Mouse (Mus musculus) neural tube, embryonic 14.5 days (tissue): ENCODE data around the gene Tsg101. TPM values are rescaled to one million over a fixed set of nuclear protein-coding genes. Genes with fewer than 3 reads are reported as not detected.

Experiments used
- ATAC-seq: fragments of 200-750 bp; cut with Nextera tagmentation; 2 replicates; pipeline ENCODE4 v1.8.0; 2017; ENCODE audit warnings: low read depth, mild to moderate bottlenecking, moderate TSS enrichment, moderate library complexity
- H3K27ac ChIP-seq: fragments of 300-500 bp; sonication (generic); 2 replicates; pipeline ENCODE4 v1.5.1; 2014; ENCODE audit warnings: low read depth, mild to moderate bottlenecking, control low read depth, low read length, moderate library complexity, mixed read lengths
- H3K27me3 ChIP-seq: fragments of 300-500 bp; sonication (generic); 2 replicates; pipeline ENCODE4 v1.6.1; 2014; ENCODE audit warnings: low read length; ENCODE audit not compliant: control insufficient read depth, insufficient read depth
- H3K36me3 ChIP-seq: fragments of 300-500 bp; sonication (generic); 2 replicates; pipeline ENCODE4 v1.6.1; 2014; ENCODE audit warnings: low read length, mixed read lengths; ENCODE audit not compliant: control insufficient read depth, insufficient read depth
- H3K4me1 ChIP-seq: fragments of 300-500 bp; sonication (generic); 2 replicates; pipeline ENCODE4 v1.6.1; 2014; ENCODE audit warnings: low read length; ENCODE audit not compliant: control insufficient read depth, insufficient read depth
- H3K4me2 ChIP-seq: fragments of 300-500 bp; sonication (generic); 2 replicates; pipeline ENCODE4 v1.6.1; 2014; ENCODE audit warnings: mild to moderate bottlenecking, low read depth, low read length, control low read depth
- H3K4me3 ChIP-seq: fragments of 300-500 bp; sonication (generic); 2 replicates; pipeline ENCODE4 v1.5.1; 2014; ENCODE audit warnings: low read depth, low read length, control low read depth, mixed read lengths
- H3K9ac ChIP-seq: fragments of 300-500 bp; sonication (generic); replicated peaks from 2 replicates; pipeline ENCODE4 v1.6.1; 2014; ENCODE audit warnings: low read depth, mild to moderate bottlenecking, control low read depth, low read length, mixed read lengths
- H3K9me3 ChIP-seq: fragments of 300-500 bp; sonication (generic); 2 replicates; pipeline ENCODE4 v1.6.1; 2016; ENCODE audit warnings: low read length; ENCODE audit not compliant: control insufficient read depth
- WGBS: fragments of 180-500 bp; shearing (Covaris S2); extraction: QIAGEN DNeasy Blood & Tissue Kit; methylation state at CpG from one replicate; pipeline ENCODE4 v1.1.7; 2014; 5-methylcytosine and 5-hydroxymethylcytosine counted together
- polyA plus RNA-seq: library from polyadenylated mRNA; unstranded; fragments of >200 nt; fragmentation: Nextera tagmentation; extraction: Ambion mirVana; gene quantifications from 2 replicates; pipeline ENCODE4 v1.2.1, GENCODE M21; 2014

The Tsg101 gene
- polyA plus RNA-seq, 1 experiment from 2014 or later = 384 TPM

DNA sequence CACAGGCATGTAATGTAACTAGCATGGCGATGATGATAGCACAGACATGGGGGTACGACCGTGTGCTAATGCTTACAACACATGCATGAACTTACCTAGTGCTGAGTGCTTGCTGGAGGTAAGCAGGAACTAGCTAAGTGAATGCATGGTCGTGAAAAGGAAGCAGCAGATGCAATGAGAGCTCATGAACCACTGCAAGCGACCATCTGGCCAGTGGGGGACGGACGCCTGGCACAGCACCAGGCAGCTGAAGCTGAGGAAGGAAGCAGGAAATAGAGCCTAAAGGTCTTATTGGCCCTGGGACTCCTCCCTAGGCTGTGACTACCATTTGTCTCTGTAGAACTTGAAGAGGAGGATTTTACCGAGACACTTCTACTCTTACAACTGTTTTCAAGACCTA is 15.0 kb upstream of the Tsg101 start:
- H3K36me3 ChIP-seq = peaks cover 15% of the 10 kb centered on the region
- no peak overlapping the region for H3K4me3 ChIP-seq
- 89% methylated on average over 8 of the region's 8 CpGs for WGBS
- H3K9ac ChIP-seq = no peak overlapping the region
- no peak overlapping the region for H3K27ac ChIP-seq
- no peak for ATAC-seq
- H3K27me3 ChIP-seq = no peaks in the 10 kb centered on the region
- no peak overlapping the region for H3K4me2 ChIP-seq
- H3K4me1 ChIP-seq = no peaks in the 10 kb centered on the region
- no peaks in the 10 kb centered on the region for H3K9me3 ChIP-seq

DNA sequence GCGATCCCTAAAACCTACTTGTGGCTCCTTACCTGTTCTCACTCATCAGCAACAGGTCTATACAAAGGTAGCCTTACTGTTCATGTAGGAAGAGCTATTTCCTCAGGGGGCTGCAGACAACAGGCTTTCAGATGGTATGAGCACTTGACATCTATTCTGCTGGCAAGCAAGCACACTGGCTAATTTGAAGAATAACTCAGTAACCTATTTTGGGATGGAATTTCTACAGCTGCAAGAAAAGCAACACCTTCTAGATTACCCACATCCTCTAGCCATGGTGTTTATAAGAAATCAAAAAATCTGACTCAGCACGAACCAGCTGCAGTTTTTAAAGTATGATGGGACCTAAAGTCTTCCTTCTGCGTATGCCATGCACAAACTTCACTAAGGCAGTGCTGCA is 11.6 kb upstream of the Tsg101 start:
- Histone ChIP-seq H3K36me3 (peaks cover 10% of the 10 kb centered on the region), H3K4me3 (no peak overlapping the region), H3K27me3 (no peaks in the 10 kb centered on the region), H3K9ac (no peak overlapping the region), H3K9me3 (no peaks in the 10 kb centered on the region), H3K27ac (no peak overlapping the region), H3K4me1 (no peaks in the 10 kb centered on the region), H3K4me2 (no peak overlapping the region)
- ATAC-seq = no peak
- WGBS = 97% methylated on average over 3 of the region's 3 CpGs

DNA sequence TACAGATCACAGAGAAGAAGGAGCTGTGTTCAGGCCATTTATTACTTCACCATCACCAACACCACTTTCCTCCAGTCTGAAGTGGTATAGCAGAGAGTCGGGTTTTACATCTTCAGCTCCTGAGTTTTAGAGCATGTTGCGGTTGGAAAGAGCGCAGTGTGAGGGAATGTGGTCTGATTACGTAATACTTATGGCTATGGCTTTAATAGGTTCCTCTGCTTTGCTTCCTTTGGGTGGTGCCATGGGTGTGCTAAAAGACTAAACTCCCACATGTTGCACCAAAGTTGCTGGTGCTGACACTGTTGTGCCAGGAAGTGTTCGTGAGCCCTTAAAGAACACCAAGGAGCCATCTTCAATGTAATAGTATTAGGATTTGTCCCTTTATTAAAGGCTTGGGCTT is 8.5 kb upstream of the Tsg101 start:
- H3K9me3 ChIP-seq = no peaks in the 10 kb centered on the region
- H3K4me3 ChIP-seq = no peak overlapping the region
- H3K27ac ChIP-seq = no peak overlapping the region
- H3K4me1 ChIP-seq = no peaks in the 10 kb centered on the region
- H3K27me3 ChIP-seq = no peaks in the 10 kb centered on the region
- peaks cover 10% of the 10 kb centered on the region for H3K36me3 ChIP-seq
- 86% methylated on average over 5 of the region's 5 CpGs for WGBS
- ATAC-seq = no peak
- H3K9ac ChIP-seq = no peak overlapping the region
- H3K4me2 ChIP-seq = no peak overlapping the region

DNA sequence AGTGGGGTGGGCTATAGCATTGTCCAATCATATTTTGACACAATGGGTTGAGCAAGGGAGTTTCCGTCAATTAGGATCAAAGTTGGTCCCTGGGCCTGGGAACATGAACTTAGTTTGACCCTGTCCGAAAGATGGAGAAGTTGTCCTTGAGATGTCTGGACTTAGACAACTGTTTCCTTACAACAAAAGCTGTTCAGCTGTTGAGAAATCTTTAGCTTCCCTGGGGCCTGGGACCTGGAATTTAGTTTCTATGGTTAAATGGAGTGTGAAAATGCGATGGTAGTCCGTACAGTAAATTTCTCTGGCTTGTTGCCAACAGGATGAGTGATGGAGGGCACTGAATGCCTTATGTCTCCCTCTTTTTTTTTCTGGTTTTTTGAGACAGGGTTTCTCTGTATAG is 2.3 kb upstream of the Tsg101 start:
- Histone ChIP-seq H3K27ac (no peak overlapping the region), H3K4me1 (peaks cover 15% of the 10 kb centered on the region), H3K4me3 (no peak overlapping the region), H3K36me3 (no peaks in the 10 kb centered on the region), H3K4me2 (no peak overlapping the region), H3K27me3 (no peaks in the 10 kb centered on the region), H3K9me3 (no peaks in the 10 kb centered on the region), H3K9ac (no peak overlapping the region)
- 56% methylated on average over 4 of the region's 4 CpGs for WGBS
- ATAC-seq = no peak

DNA sequence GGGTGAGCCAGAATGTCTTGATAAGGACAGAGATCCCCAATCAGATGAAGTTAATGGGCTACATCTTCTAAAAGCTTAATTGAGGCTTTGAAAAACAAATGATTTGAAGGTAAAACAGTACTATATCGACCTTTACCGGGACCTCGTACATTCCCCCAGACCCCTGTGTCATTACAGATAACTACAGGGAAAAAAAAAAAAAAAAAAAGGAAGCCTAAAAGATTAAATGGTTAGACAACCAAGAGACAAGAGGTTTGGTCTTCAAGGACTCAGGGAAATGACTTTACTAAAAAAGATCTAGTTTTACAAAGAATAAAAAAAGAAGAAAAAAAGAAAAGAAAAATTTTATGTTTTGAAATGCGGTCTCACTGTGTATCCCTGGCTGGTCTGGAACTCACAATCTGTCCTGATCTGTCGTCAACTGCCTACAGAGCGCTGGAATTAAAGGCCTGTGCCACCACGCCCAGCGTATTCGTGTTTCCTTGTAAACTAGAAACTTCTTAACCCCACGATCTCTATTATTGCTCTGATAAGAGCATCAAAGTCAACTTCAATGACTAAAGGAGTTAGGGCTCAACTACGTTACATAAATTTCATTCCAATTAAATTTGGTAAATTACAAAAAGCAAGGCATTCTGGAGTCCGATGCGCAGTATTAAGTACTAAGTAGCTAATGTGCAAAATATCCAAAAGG is 944 bp downstream of the Tsg101 start:
- peak overlapping the region; percentile 90 for H3K9ac ChIP-seq
- ATAC-seq = no peak
- H3K9me3 ChIP-seq = no peaks in the 10 kb centered on the region
- 20% methylated on average over 13 of the region's 13 CpGs for WGBS
- H3K27me3 ChIP-seq = no peaks in the 10 kb centered on the region
- H3K4me3 ChIP-seq = peak overlapping the region; percentile 94
- H3K36me3 ChIP-seq = no peaks in the 10 kb centered on the region
- peaks cover 16% of the 10 kb centered on the region for H3K4me1 ChIP-seq
- H3K27ac ChIP-seq = peak overlapping the region; percentile 95; the same call in 1 of the 2 replicates
- peak overlapping the region; percentile 77 for H3K4me2 ChIP-seq

DNA sequence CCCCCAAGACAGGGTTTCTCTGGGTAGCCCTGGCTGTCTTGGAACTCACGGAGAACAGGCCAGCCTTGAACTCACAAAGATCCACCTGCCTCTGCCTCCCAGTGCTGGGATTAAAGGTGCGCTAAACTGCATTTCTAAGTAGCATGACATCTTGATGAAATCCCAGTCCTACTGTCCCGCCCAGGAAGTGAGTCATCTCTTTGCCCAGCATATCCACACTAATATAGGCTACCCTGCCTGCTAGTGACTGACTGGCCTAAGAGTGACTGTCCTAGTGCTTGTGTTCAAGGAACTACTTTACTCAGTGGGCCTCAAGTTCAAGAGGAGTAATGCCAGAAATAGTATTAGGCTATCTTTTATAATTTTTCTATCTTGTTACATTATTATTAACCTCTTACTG is 3.4 kb downstream of the Tsg101 start:
- no peak overlapping the region for H3K4me3 ChIP-seq
- peaks cover 15% of the 10 kb centered on the region for H3K36me3 ChIP-seq
- ATAC-seq = no peak
- no peak overlapping the region for H3K27ac ChIP-seq
- H3K4me2 ChIP-seq = no peak overlapping the region
- no peaks in the 10 kb centered on the region for H3K27me3 ChIP-seq
- H3K9me3 ChIP-seq = no peaks in the 10 kb centered on the region
- 98% methylated on average over 3 of the region's 3 CpGs for WGBS
- peaks cover 16% of the 10 kb centered on the region for H3K4me1 ChIP-seq
- no peak overlapping the region for H3K9ac ChIP-seq

DNA sequence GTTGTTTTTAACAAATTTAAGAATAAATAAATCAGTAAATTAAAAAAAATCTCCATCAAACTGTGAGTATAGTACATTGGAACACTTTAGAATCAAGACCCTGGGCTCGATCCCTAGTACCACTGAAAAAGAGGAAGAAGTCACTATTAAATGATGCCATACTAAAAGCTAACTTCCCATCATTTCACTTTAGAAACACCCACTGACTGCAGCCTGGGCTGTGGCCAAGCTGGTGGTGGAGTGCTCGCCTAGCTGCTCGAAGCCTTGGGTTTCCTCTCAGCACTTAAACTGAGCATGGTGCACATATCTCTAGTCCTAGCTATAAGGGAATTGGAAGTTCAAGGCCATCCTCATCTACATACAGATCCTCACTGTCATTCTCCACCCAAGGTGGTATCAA is 8.5 kb downstream of the Tsg101 start:
- Histone ChIP-seq H3K4me1 (no peaks in the 10 kb centered on the region), H3K27ac (no peak overlapping the region), H3K27me3 (no peaks in the 10 kb centered on the region), H3K9ac (no peak overlapping the region), H3K4me3 (no peak overlapping the region), H3K36me3 (peaks cover 62% of the 10 kb centered on the region), H3K9me3 (no peaks in the 10 kb centered on the region), H3K4me2 (no peak overlapping the region)
- ATAC-seq = no peak
- 97% methylated on average over 3 of the region's 3 CpGs for WGBS

DNA sequence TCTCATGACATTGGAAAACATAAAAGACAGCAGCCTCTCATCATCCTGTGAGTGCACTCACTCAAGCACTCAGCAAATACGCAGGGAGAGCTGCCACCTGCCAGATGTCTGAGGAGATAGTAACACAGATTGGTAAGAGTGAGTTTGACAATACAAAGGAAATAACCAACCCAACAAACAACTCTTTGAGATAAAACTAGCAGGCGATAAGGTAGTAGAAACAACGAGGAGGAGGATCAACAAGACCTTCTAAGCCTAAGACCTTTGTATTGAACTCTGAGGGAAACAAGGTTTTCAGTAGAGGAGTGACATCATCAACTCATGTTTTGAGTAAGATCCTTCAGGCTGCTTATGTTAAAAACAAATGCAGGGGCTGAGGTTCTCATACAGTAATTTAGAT is 20.4 kb downstream of the Tsg101 start:
- H3K9me3 ChIP-seq = no peaks in the 10 kb centered on the region
- H3K36me3 ChIP-seq = peaks cover 36% of the 10 kb centered on the region
- H3K4me1 ChIP-seq = no peaks in the 10 kb centered on the region
- no peak overlapping the region for H3K4me2 ChIP-seq
- no peak overlapping the region for H3K9ac ChIP-seq
- WGBS = 94% methylated on average over 3 of the region's 3 CpGs
- H3K4me3 ChIP-seq = no peak overlapping the region
- H3K27me3 ChIP-seq = no peaks in the 10 kb centered on the region
- no peak overlapping the region for H3K27ac ChIP-seq
- ATAC-seq = no peak

DNA sequence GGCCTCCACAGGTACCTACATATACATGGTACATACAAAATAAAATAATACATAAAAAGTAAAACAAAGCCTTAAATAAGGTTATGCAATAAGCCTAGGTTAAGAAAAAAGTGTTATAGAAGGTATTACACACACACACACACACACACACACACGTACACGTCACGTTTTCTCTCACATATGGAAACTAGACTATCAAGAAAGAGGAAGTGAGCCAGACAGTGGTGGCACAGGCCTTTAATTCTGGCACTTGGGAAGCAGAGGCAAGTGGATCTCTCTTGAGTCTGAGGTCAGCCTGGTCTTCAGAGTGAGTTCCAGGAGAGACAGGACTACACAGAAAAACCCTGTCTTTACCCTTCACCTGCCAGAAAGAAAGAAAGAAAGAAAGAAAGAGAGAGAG is 24.3 kb downstream of the Tsg101 start:
- no peak overlapping the region for H3K9ac ChIP-seq
- no peaks in the 10 kb centered on the region for H3K9me3 ChIP-seq
- 95% methylated on average over 3 of the region's 3 CpGs for WGBS
- no peak overlapping the region for H3K4me2 ChIP-seq
- no peak overlapping the region for H3K27ac ChIP-seq
- H3K4me1 ChIP-seq = no peaks in the 10 kb centered on the region
- no peaks in the 10 kb centered on the region for H3K27me3 ChIP-seq
- H3K4me3 ChIP-seq = no peak overlapping the region
- H3K36me3 ChIP-seq = peaks cover 44% of the 10 kb centered on the region
- ATAC-seq = no peak
